Mouse (Mus musculus): ENCODE results near the gene Prokr2.

Gene Prokr2

DNA sequence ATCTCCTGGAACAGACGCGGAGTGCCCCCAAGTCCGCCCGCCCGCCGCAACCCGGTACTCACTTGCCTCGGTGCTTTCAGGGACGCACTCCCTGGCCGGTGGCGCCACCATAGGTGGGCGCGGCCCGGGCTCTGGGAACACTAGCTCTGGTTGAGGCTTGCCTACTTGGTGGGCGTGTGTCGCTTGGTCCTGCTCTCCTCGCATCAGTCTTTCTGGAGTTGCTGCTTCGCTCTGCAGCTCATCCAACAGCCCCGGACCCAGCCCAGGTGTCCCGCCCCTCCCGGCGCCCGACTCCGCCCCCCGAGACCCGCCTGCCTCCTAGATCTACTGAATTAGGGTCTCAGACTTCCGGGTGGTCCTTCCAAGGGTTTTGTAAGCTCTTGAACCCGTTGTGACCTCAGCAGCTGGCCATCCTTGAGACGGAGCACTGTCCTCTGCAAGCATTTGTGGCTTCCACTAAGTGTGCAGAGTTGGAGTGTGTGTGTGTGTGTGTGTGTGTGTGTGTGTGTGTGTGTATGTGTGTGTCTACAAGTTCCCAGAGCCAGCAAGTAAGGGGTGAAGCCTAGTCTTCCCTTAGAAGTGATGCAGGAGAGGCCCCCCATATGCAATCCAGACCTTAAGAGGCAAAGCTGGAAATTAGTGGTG lies at the start of gene Prokr2:
Gene Prokr2 (minus strand): TSS at position 254 of the 645 bp plus-strand sequence.
- DNase-seq (ENCODE audit: low spot score), result no peak

DNA sequence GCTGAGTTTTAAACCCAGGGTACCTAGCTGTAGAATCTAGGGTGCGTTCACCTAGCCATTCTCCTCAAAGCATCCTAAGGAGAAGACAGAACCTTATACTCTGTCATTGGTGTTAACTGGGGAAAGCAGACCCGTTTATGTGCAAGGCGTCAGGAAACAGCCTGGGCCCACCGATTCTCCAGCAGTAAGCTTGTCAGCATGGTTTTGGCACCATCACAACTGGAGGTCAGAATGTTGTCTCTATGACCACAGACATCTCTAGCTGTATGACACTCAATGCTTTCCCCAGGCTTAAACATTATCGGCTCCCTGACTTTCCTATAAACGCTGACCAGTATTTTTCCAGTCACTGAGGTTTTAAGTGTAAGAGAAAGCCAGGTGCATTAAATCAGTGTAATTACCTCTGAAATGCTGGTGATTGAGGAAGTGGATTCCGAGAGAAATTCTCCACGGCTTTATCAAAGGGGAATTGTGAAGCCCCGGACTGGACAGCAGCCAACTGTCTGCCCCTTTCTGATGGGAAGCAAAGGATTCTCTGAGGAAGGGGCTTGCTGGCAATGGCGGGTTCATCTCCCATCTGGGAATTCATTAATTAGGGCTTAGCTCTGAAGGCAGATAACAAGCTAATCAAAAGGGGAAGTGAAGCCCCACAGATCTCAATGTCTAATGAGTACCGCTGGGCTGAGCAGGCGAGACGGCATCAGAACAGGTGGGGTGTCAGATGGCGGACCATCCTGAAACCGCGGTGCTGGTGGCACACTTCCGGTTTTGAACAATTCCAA lies 42.1 kb upstream of the Prokr2 start:
- no peak for DNase-seq (ENCODE audit: low spot score)

DNA sequence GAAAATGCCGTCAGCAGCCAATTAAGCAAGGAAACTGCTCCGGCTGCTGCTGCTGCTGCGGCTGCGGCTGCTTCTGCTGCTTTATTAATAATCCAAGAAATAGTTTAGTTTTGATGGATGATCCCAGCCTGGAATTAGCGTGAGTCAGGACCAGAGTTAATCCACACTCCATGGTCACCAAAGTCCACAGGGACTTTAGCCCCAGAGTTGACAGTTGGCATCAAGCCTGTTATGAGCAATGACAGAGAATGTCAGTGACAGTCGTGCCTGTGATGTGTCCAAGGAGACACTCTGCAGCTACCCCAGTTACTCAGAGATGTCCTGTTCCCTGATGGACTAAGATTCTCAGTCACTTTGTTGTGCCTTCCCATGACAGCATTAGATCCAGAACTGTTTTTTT lies 40.3 kb upstream of the Prokr2 start:
- no peak for DNase-seq (ENCODE audit: low spot score)

DNA sequence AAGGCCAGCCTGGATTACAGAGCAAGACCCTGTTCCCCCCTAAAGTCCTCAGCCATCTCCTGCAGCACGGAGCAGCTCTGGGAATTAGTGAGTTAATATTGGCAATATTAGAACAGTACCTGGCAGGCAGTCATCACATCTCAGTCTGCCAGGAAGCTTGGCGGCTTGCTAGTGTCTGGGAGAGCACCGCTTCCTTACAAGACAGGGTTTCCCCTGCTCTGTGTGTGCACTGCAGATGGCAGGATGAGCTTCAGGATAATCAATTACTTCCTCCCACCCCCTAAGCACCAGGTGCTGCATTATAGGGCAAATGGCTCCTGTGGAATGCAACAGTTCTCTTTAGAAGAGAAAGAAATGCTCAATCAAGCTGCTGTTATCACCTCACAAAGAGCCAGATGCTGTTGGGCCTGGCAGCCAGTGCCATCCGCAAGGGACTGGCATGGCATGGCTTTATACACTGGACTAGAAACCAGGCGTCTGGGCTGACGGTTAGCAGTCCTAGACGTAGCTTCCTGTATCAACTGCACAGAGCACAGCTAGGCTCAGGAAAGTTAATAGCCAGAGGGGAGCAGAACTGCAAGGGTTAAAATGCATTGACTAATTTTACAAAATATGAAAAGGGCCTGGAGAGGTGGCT lies 38.3 kb upstream of the Prokr2 start:
- DNase-seq (ENCODE audit: low spot score), result no peak

DNA sequence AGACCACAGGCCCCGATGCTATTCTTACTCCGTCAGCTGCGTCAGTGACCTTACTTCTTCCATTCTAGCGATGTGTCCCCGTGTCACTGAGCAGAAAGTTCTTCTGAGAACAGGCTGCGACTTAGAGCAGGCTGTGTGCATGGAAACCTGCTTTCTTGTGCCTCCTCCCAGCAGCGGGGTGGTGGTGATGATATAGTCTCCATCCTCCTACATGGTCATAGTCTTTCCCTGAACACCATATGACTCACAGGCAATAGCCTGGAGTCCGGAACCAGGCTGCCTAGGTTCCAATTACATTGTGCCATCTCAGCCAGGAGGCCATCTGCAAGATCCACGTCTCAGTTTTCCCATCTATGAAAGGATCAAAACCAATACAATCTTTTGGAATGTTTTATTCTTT lies 37.6 kb upstream of the Prokr2 start:
- no peak for DNase-seq (ENCODE audit: low spot score)

DNA sequence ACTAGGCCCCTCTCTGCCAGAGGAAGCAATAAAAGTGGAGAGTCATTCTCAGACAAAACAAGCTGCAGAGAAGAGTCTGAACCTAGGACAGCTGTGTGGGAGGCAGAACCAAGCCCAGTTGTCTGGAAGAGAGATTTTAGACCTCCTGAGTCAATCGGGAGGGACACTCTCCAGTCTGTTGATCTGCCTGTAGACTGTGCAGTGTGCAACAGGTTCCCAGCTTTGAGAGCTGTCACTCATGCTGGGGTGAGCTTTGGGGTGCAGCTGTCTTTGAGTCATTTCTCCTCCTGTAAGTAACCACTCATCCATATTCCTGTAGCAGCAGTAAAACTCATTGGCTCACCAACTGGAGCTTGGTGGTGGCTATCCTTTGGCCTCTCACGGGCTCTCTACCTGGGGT lies 33.2 kb upstream of the Prokr2 start:
- DNase-seq (ENCODE audit: low spot score), result no peak

DNA sequence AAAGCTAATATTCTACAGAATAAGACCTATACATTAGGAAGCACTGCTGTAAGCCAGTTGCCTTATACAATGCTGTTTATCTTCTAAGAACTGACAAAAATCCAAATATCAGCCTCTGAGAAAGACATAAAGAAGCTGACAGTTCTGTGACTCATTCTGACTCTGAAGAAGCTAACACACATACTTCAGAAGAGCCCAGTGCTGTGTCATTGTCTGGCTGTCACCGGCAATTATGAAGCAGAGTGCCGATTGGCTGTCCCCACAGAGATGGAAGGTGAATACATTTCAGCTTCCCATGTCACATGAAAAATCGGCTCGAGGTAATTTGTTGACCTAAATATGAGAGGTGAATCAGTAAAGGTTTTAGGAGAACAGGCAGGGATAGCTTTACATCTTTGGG lies 24.9 kb upstream of the Prokr2 start:
- no peak for DNase-seq (ENCODE audit: low spot score)

DNA sequence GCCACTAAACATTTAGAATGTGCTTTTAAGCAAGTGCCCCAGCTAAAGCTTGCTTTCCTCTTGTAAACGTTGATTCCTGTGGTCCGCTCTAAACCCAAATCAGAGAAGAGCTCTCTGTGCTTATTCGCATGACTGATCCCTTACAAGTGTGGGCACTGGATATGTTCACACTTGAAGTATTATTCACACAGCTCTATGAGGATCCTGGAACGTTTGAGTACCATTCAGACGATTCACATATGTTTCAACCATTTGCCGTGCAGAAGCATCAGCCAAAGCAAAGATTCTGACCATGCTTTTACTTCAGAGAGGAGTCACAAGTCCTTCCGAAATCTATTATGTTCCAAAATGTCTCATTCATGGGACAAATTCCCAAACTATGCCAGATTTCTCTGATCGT lies 12.9 kb upstream of the Prokr2 start:
- DNase-seq (ENCODE audit: low spot score), result no peak

DNA sequence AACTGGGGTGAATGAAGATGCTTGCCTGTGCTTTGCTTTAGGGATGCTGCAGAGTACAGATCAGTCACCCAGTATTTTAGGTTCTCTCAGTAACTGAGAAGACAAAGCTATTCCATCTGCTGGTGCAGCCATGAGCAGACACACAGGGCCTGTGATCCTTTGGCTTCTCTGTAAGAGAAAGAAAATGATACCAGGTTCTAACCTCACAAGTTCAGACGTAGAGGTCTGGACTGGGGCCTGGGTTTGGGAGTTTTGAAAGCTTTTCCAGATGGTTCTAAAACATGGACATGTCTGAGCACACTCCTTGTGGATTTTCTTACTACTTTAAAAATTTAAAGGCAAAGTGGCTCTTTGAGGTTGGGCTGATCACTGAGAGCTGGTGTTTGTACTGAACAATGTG lies 10.5 kb upstream of the Prokr2 start:
- no peak for DNase-seq (ENCODE audit: low spot score)

DNA sequence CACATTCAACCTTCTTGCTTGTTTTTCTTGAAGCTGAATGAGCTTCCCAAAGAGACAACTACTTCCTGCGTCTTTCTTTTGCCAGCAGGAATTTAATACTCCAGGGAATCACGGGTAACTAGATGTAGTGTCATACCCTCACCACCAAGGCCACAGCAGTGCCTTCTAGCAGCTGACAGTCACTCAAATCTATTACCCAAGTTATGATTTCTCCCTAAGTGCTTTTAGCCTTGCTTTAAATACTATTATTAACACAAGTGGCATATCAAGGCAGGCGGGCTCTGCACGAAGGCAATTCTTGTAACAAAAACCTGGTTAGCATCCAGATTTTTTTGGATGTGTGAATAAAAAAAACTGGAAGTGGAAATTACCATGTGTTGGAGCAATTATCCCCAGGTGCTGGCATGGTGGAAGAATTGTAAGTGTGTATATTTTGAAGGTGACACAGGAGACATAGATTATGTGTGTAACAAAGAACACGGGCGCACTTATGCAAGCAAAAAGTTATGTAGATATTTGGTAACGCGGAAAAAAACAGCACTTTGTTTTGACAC lies 5.4 kb upstream of the Prokr2 start:
- no peak for DNase-seq (ENCODE audit: low spot score)

DNA sequence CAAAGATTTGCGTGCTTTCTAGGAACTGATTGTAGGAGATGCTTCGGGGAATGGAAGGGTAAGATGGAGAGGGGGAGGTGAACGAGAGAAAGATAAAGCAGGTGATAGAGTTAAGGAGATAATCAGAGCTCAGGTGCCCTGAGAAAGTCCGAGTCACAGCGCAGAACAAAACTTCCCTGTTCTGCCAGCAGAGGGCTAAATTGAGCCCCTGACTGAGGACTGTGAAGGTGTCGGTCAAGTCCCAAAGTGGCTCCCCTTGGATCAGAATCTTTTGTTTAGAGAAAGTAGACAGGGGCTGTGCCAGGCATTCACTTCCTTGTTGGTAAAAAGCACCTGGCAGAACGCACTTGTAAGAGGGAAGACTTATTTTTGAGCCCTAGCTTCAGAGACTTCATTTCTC lies 4.3 kb upstream of the Prokr2 start:
- DNase-seq (ENCODE audit: low spot score), result no peak

DNA sequence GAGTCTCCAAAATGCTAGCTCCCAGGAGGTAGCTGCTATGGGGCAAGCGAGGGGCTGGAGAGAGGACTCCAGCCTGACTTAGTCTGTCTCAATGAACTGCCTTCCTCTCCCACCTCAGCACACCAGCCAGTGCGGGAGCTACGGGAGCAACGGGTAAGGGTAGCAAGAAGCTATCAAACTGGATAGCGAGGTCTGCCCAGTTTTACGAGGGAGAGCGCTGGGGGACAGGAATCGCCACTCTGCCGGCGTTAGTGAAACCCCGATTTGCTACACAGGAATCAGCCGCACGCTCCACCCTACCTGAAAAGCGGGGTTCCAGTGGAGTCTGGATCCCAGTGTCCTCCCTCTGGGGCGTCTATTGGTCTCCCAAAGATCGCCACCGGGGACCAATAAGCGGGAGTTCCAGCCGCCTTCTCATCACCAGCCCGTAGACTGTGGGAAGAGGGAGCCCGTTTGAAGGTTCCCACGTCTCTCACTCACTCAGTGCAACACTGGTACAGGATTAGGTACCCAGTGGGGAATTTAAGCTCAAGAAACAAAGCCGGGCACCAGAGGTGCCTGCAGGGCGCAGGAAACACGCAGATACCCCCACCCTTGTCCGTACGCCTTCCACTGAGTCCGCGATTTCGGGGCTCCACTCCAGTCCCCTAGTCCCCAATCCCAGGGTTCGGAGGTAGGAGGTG lies 595 bp downstream of the Prokr2 start:
- no peak for DNase-seq (ENCODE audit: low spot score)

DNA sequence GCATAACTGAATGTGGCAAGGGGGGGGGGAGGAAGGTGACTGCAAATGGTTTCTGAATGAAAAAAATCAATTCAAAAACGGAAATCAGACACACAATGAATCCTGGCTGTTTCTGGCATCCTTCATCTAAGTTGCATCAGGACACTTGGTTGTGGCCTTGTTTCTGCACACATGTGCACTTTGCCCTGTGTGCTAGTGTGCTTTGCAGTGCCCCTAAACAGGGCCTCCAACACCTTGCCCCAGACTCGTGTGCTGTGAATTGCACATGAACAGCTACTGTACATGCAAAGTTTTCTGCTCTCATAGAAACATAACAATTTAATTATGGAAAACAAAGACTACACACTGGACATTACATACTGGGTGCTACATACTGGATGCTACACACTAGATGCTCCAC lies 2.9 kb downstream of the Prokr2 start:
- no peak for DNase-seq (ENCODE audit: low spot score)

DNA sequence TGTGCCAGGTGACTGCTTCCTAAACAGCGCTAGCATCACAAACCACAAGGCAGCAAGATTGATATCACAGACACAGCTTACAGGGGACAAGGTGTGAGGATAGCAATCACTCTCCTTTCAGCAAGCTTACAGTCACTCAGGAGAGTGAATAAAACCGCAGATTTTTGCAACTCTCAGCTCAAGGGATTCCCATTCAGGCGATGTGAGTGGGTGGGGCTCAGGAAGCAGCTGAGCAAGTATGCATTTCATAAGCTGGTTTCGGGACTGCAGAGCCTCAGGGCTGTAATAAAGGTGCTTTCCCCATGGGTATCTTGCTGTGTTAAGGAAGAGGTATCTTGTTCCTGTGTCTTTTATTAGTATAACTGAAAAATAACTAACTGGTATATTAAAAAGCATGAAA lies 5.6 kb downstream of the Prokr2 start:
- DNase-seq (ENCODE audit: low spot score), result no peak

DNA sequence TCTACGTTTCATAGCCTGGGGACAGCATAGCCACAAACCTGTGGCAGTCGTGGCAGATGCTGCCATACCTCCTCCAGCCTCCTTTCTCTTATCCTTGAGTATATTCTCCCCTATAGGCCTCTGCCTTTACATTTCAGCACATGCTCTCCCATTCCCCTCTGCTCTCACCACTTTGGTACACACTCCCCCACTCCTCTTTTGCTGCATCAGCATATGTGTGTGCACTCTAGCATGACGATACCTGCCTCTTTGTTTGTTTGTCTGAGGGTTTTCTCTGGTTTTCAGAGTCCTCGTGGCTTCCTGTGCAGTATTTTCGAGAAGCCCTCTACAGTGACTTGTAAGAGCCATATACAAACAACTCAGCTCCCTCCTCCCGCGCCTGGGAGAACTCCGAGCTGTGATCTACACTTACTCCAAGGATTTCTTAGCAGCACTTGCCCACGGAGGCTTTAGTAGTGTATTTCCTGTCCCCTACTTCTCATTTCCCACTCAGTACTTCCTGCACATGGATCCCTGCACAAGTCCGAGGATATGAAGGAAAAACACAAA lies 6.6 kb downstream of the Prokr2 start:
- no peak for DNase-seq (ENCODE audit: low spot score)

DNA sequence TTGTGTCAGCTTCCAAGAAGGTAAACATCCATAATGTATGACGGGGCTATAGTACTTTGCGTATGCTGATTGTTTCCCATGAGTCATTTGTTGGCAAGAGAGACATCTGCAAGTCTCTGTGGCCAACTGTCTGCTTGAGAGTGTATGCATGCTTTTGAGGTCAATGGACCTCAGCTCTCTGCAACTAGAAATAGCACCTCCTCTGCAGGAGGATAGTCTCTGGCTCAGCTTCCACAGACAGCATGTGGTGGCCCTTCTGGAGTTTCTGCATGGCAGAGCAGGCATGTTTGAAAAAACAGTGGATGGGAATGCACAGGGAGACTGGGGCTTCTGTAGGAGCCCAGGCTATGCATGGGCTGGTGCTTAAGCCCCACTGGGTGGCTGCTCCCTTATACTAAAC lies 7.8 kb downstream of the Prokr2 start:
- no peak for DNase-seq (ENCODE audit: low spot score)

DNA sequence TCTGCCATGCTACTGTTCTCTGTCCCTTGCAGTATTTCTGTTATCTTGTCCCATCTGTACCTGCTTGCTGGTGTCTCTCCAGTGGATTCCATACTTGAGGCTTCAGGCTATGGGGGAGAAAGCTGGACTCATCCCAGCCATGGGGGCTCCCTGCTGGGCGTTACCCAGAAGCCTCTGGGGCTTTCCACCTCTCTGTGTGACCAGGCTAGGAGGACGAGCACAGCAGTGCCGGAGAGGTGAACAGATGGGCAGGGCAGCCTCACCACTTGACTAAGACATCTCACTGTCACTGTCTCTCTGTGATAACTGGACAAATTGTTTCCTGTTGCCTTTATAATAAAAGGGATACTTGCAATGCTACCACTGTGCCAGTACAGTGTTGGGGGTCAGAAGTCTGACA lies 9.5 kb downstream of the Prokr2 start:
- no peak for DNase-seq (ENCODE audit: low spot score)

DNA sequence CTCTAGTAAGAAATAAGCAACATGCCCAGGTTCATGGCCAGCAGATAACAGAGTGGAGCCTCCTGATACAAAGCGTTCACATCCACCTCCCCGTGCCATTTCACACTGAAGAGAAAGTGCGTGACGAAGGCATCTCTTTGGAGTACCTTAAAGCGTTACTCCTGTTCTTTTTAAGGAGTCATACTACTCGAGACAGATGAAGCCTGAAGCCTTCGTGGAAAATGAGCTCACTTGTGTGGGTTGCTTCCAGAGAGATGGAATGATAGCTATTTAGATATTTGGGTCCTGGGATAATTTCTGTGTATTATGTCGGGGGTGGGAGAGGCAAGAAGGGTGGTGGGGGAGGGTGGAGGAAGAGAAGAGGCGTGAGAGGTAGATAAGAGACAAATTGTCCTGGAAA lies 10.1 kb downstream of the Prokr2 start:
- DNase-seq (ENCODE audit: low spot score), result no peak

DNA sequence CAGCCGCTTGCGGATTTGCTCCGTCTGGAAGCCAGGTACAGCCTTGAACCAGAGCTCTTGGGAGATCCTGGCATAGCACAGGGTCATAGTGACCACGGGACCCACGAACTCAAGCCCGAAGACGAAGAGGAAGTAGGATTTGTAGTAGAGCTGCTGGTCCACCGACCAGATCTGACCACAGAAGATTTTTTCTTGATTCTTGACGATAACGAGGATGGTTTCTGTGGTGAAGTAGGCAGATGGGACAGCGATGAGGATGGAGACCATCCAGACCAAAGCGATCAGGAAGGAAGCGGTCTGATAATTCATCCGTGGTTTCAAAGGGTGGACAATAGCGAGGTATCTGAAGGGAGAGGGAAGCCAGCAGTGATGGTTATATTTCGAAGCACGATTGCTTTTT lies 11.5 kb downstream of the Prokr2 start:
- DNase-seq (ENCODE audit: low spot score), result no peak

DNA sequence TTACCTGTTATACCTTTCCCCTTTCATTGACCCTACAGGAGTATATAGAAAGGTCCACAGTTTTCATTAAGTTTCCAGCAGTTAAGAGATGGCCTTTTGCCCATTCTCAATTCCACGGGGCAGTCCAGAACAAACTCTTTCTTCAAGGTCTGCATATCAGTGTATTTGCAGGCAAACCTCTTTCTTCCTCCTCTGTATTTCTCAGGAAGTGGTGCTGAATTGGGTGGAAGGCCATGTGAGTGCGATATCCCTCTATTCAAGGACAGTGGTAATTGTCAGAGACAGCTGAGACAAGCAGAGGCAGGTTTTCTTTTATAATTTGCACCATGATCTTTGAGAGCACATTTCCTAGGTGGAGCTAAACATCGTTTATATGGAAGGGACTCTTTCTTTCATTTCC lies 16.8 kb downstream of the Prokr2 start:
- DNase-seq (ENCODE audit: low spot score), result no peak

DNA sequence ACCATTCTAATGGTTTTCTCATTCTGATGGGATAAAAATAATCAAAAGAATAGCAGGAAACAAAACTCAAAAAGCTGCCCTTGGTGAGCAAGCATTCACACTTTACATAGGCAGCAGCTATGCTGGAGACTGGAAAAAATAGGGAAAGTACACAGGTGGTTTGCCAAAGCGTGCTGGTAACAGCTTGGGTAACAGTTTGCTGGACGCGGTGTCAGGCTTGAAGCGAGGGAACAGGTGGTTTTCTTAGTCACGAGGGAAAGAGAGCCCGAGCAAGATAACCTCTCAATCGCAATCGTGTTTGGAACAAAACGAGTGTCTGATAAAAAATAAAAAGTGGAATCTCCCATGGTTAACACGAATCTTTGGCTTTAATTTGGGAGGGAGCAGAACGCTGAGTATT lies 41.4 kb downstream of the Prokr2 start:
- no peak for DNase-seq (ENCODE audit: low spot score)

DNA sequence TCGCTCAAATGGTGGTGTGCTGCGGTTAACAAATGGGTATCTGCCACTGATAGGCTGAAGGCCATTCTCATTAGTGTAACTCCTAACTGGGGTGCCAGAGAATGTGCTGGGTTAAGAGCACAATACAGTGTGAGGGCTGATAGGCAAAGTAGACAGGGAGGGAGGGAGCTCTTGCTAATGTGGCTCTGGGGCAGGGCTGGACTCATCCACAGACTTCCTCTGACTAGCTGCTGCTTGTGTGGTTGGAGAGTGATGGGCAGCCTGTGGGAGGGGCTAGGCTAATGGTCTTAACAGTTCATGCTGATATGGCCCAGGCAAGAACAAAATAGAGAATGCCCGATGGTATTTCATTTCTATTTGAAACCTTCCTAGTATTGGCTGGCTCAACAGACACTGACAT lies 44.0 kb downstream of the Prokr2 start:
- DNase-seq (ENCODE audit: low spot score), result no peak
